Mouse (Mus musculus) leukemia stem cell, adult 10-12 weeks (primary cell): ENCODE data around the gene Ripply1. TPM values are rescaled to one million over a fixed set of nuclear protein-coding genes. Genes with fewer than 3 reads are reported as not detected.

Experiments
- polyA plus RNA-seq: library from polyadenylated mRNA; stranded (reverse); fragments of >175 nt; gene quantifications from 2 replicates; pipeline ENCODE4 v1.2.3, GENCODE M21; 2012; ENCODE audit warnings: low replicate concordance

Ripply1 gene
- polyA plus RNA-seq, result not detected in 2 replicates

GRCm38 (mm10) chrX:139782278-139783044 is at the start of gene Ripply1:
Ripply1 (minus strand) TSS chrX:139782353.

GRCm38 (mm10) chrX:139800406-139800878 is 18.3 kb upstream of the Ripply1 start, which contains the start of gene Cldn2:
Cldn2 (plus strand) TSS chrX:139800828.

Other genes with a start within 250 kb of the Ripply1 start
- gene Rnf128, start 219.0 kb downstream of the Ripply1 start, polyA plus RNA-seq, result 8.7 and 9.5 TPM in 2 replicates
- 0.30 and 0.41 TPM in 2 replicates for gene Tbc1d8b, start 97.4 kb downstream of the Ripply1 start, polyA plus RNA-seq
- gene Gm15013, start 67.9 kb downstream of the Ripply1 start, polyA plus RNA-seq, result not detected in 2 replicates
- not detected in 2 replicates for gene Cldn2, start 18.5 kb upstream of the Ripply1 start, polyA plus RNA-seq
- gene Morc4, start 89.3 kb upstream of the Ripply1 start, polyA plus RNA-seq, result 0.34 and 1.5 TPM in 2 replicates
- 0.41 TPM in 1 of 2 replicates, not detected in the other for gene Rbm41, start 216.2 kb upstream of the Ripply1 start, polyA plus RNA-seq